Mouse (Mus musculus): ENCODE data around the gene 9230102O04Rik.

Gene 9230102O04Rik

GRCm38 (mm10) chr2:9884533-9885216, 4.7 kb downstream of the 9230102O04Rik start:
- no peak for DNase-seq

GRCm38 (mm10) chr2:9883803-9884532, 5.4 kb downstream of the 9230102O04Rik start:
- DNase-seq: no peak

- no peak for DNase-seq
Measured at GRCm38 (mm10) chr2:9882926-9883802, 6.2 kb downstream of the 9230102O04Rik start.

GRCm38 (mm10) chr2:9882371-9882925, 6.9 kb downstream of the 9230102O04Rik start:
- no peak for DNase-seq

GRCm38 (mm10) chr2:9881611-9882023, 7.7 kb downstream of the 9230102O04Rik start:
- DNase-seq: no peak

GRCm38 (mm10) chr2:9881051-9881591, 8.2 kb downstream of the 9230102O04Rik start, which contains the start of gene 4930412O13Rik:
4930412O13Rik (plus strand) TSS chr2:9881252.
- DNase-seq: no peak

GRCm38 (mm10) chr2:9880271-9880670, 9.1 kb downstream of the 9230102O04Rik start:
- no peak for DNase-seq

GRCm38 (mm10) chr2:9879493-9879892, 9.8 kb downstream of the 9230102O04Rik start:
- peak; percentile 97 for DNase-seq

GRCm38 (mm10) chr2:9879092-9879491, 10.2 kb downstream of the 9230102O04Rik start:
- DNase-seq: peak; percentile 43

GRCm38 (mm10) chr2:9878564-9879081, 10.7 kb downstream of the 9230102O04Rik start:
- DNase-seq: peak; percentile 90

GRCm38 (mm10) chr2:9877966-9878563, 11.3 kb downstream of the 9230102O04Rik start:
- peak; percentile 63 for DNase-seq

GRCm38 (mm10) chr2:9877326-9877690, 12.0 kb downstream of the 9230102O04Rik start:
- peak; percentile 62 for DNase-seq

- DNase-seq: peak; percentile 60
Measured at GRCm38 (mm10) chr2:9876621-9877325, 12.6 kb downstream of the 9230102O04Rik start.

- DNase-seq: peak; percentile 71
Measured at GRCm38 (mm10) chr2:9875676-9876357, 13.5 kb downstream of the 9230102O04Rik start.

GRCm38 (mm10) chr2:9875220-9875619, 14.1 kb downstream of the 9230102O04Rik start:
- no peak for DNase-seq

GRCm38 (mm10) chr2:9874467-9875219, 14.7 kb downstream of the 9230102O04Rik start:
- peak; percentile 56 for DNase-seq

- DNase-seq: no peak
Measured at GRCm38 (mm10) chr2:9873757-9874156, 15.6 kb downstream of the 9230102O04Rik start.

- DNase-seq: peak; percentile 55
Measured at GRCm38 (mm10) chr2:9872682-9873081, 16.7 kb downstream of the 9230102O04Rik start.

GRCm38 (mm10) chr2:9871798-9872197, 17.5 kb downstream of the 9230102O04Rik start:
- no peak for DNase-seq
